Mouse (Mus musculus) heart, adult 2 months (tissue): ENCODE measurements around the gene Bbs10. TPM values are rescaled to one million over a fixed set of nuclear protein-coding genes. Genes with fewer than 3 reads are reported as not detected.

Experiments used
- DNase-seq, 2 experiments: peaks; one replicate each; pipeline ENCODE4 v3.0.0; 2021
- H3K27ac ChIP-seq: fragments of 200-600 bp; 2 replicates; pipeline ENCODE4 v1.8.1; 2022
- H3K27me3 ChIP-seq: fragments of 200-500 bp; 2 replicates; pipeline ENCODE4 v1.6.1; 2012; ENCODE audit warnings: mild to moderate bottlenecking, low read length, inconsistent platforms, mixed read lengths; ENCODE audit not compliant: control insufficient read depth, insufficient read depth
- H3K36me3 ChIP-seq: fragments of 200-500 bp; 2 replicates; pipeline ENCODE4 v1.6.1; 2012; ENCODE audit warnings: low read length, inconsistent platforms; ENCODE audit not compliant: control insufficient read depth, insufficient read depth
- H3K4me1 ChIP-seq: fragments of 200-500 bp; 2 replicates; pipeline ENCODE4 v1.6.1; 2011; ENCODE audit warnings: low read length; ENCODE audit not compliant: control insufficient read depth, insufficient read depth
- H3K4me3 ChIP-seq: fragments of 200-600 bp; 2 replicates; pipeline ENCODE4 v1.8.1; 2022
- H3K79me2 ChIP-seq: fragments of 200-500 bp; replicated peaks from 2 replicates; pipeline ENCODE4 v1.6.1; 2012; ENCODE audit warnings: mild to moderate bottlenecking, inconsistent platforms, low read length, moderate library complexity, mixed read lengths; ENCODE audit not compliant: control insufficient read depth, insufficient read depth
- H3K9ac ChIP-seq: fragments of 200-500 bp; 2 replicates; pipeline ENCODE4 v1.6.1; 2012; ENCODE audit warnings: low read depth, mild to moderate bottlenecking, control low read depth, inconsistent platforms, low read length, mixed read lengths
- CTCF ChIP-seq: fragments of 200-600 bp; IDR thresholded peaks from 2 replicates; pipeline ENCODE4 v1.8.1; 2022; ENCODE audit warnings: antibody characterized with exemption, mild to moderate bottlenecking, moderate library complexity
- EP300 ChIP-seq: fragments of 200-500 bp; IDR thresholded peaks from 2 replicates; pipeline ENCODE4 v1.6.1; 2011; ENCODE audit warnings: low read depth, low read length, control low read depth; ENCODE audit not compliant: insufficient read depth
- POLR2A ChIP-seq: fragments of 200-500 bp; IDR thresholded peaks from 2 replicates; pipeline ENCODE4 v1.6.1; 2011; ENCODE audit warnings: mild to moderate bottlenecking, low read depth, low read length, control low read depth; ENCODE audit not compliant: insufficient read depth
- WGBS: fragments of 180-500 bp; shearing (Covaris S2); methylation state at CpG from one replicate; pipeline ENCODE4 v1.1.7; 2018; 5-methylcytosine and 5-hydroxymethylcytosine counted together
- intact Hi-C: fragments of 180-260 bp; cut with DNase I; formaldehyde crosslinking; loops from one replicate; pipeline ENCODE4 v1.15.1; 2025
- polyA plus RNA-seq: library from polyadenylated mRNA; depleted of rRNA; stranded (reverse); fragments of >200 nt; gene quantifications from 2 replicates; pipeline ENCODE4 v1.2.3, GENCODE M21; 2012
- total RNA-seq, 2 experiments: library from RNA; stranded (reverse); gene quantifications; 2 replicates each; pipeline ENCODE4 v1.2.3; 2021

The Bbs10 gene
- total and polyA plus RNA-seq, 3 experiments, result 1.1 to 2.7 (median 2.4) TPM

- Histone ChIP-seq H3K4me1 (no peaks in the 10 kb centered on the region), H3K27ac (no peak overlapping the region), H3K79me2 (no peaks in the 10 kb centered on the region), H3K27me3 (no peaks in the 10 kb centered on the region), H3K9ac (no peak overlapping the region), H3K36me3 (peaks cover 3% of the 10 kb centered on the region; the same call in 1 of the 2 replicates), H3K4me3 (no peak overlapping the region)
- intact Hi-C loops, result loop anchor here (2.0 to 5.0 kb wide), 4 partner anchors 72 to 673 kb away; partner anchors contain the start of genes Krr1, Nap1l1 and Osbpl8
- no peak for DNase-seq
- TF ChIP-seq CTCF, result no peak
- TF ChIP-seq POLR2A, result no peak
- TF ChIP-seq EP300, result no peak
- 67% methylated on average over 6 of the region's 6 CpGs for WGBS
Observed at GRCm38 (mm10) chr10:111299591-111299990, 1.1 kb downstream of the Bbs10 start.

GRCm38 (mm10) chr10:111301041-111301440, 2.6 kb downstream of the Bbs10 start:
- no peak overlapping the region for H3K9ac ChIP-seq
- DNase-seq, result no peak
- H3K27me3 ChIP-seq, result no peaks in the 10 kb centered on the region
- no peaks in the 10 kb centered on the region for H3K4me1 ChIP-seq
- intact Hi-C loops, result no loop called here
- WGBS, result 93% methylated on average over 5 of the region's 5 CpGs
- no peak overlapping the region for H3K27ac ChIP-seq
- H3K36me3 ChIP-seq, result peaks cover 3% of the 10 kb centered on the region; the same call in 1 of the 2 replicates
- TF ChIP-seq POLR2A (no peak), CTCF (no peak), EP300 (no peak)
- H3K4me3 ChIP-seq, result no peak overlapping the region
- H3K79me2 ChIP-seq, result no peaks in the 10 kb centered on the region

GRCm38 (mm10) chr10:111302486-111302885, 4.0 kb downstream of the Bbs10 start:
- WGBS, result 80% methylated on average over 6 of the region's 6 CpGs

GRCm38 (mm10) chr10:111308850-111309501, 10.5 kb downstream of the Bbs10 start:
- Histone ChIP-seq H3K79me2 (no peaks in the 10 kb centered on the region), H3K27me3 (no peaks in the 10 kb centered on the region), H3K36me3 (no peaks in the 10 kb centered on the region), H3K4me3 (no peak overlapping the region), H3K4me1 (no peaks in the 10 kb centered on the region), H3K9ac (no peak overlapping the region), H3K27ac (no peak overlapping the region)
- no peak for TF ChIP-seq EP300
- no peak for TF ChIP-seq POLR2A
- no peak for TF ChIP-seq CTCF
- no peak for DNase-seq
- WGBS, result 85% methylated on average over 13 of the region's 13 CpGs
- intact Hi-C loops, result no loop called here

More at GRCm38 (mm10) chr10:111302486-111302885, 4.0 kb downstream of the Bbs10 start:
- TF ChIP-seq EP300, result no peak
- TF ChIP-seq CTCF, result no peak
- no peak for TF ChIP-seq POLR2A
- DNase-seq, result no peak
- no peak overlapping the region for H3K4me3 ChIP-seq
- H3K79me2 ChIP-seq, result no peaks in the 10 kb centered on the region
- intact Hi-C loops, result no loop called here
- H3K27me3 ChIP-seq, result no peaks in the 10 kb centered on the region
- peaks cover 2% of the 10 kb centered on the region; the same call in 1 of the 2 replicates for H3K36me3 ChIP-seq
- no peak overlapping the region for H3K9ac ChIP-seq
- no peaks in the 10 kb centered on the region for H3K4me1 ChIP-seq
- H3K27ac ChIP-seq, result no peak overlapping the region

- Histone ChIP-seq H3K4me3 (no peak overlapping the region), H3K79me2 (no peaks in the 10 kb centered on the region), H3K27me3 (no peaks in the 10 kb centered on the region), H3K36me3 (no peaks in the 10 kb centered on the region), H3K4me1 (no peaks in the 10 kb centered on the region), H3K27ac (no peak overlapping the region), H3K9ac (no peak overlapping the region)
- TF ChIP-seq POLR2A (no peak), EP300 (no peak), CTCF (no peak)
- no peak for DNase-seq
- 67% methylated on average over 6 of the region's 6 CpGs for WGBS
- intact Hi-C loops, result no loop called here
Observed at GRCm38 (mm10) chr10:111313282-111313681, 14.8 kb downstream of the Bbs10 start.

DNA sequence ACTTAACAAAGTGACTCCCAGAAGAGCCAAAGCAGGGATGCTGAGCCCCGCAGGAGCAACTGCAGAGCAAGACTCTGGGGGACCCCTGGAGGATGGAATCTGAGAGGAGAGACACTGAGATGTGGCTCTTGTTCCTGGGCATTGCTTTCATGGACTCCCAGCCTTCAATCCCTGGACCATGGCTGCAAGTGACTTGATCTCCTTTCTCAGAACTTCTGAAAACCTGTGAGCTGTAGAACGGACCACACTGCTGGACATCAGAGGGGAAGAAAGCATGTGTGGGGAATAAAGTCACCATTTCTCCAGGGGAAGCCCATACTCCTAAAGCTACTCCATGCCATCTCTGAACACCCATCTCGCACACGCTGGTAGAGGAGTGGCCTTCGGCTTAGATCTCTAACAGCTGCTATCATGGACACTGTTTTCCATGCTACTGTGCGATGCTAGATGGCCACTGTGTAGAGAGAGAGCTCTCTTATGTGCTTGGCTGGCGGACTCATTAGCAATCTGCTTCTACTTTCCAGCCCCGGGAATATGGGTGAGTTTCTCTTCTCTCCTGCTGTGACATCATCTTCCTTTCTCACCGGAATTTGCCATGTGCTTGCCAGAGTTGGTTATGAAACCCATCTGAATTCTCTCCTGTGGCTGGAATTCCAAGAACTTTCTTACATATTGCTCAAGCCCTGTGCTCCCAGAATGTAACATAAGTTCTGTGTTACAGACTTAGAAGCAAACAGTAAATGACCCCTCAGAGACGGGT, 16.3 kb downstream of the Bbs10 start:
- no peak for DNase-seq
- intact Hi-C loops, result no loop called here
- Histone ChIP-seq H3K9ac (no peak overlapping the region), H3K79me2 (no peaks in the 10 kb centered on the region), H3K36me3 (no peaks in the 10 kb centered on the region), H3K4me3 (no peak overlapping the region), H3K27ac (no peak overlapping the region), H3K27me3 (no peaks in the 10 kb centered on the region), H3K4me1 (no peaks in the 10 kb centered on the region)
- WGBS, result 64% methylated on average over 10 of the region's 10 CpGs
- TF ChIP-seq POLR2A (no peak), EP300 (no peak), CTCF (no peak)
